Mouse (Mus musculus) heart, adult 11 months (tissue): Measurements from ENCODE around the gene Hmga2.
A peak's percentile ranks its signal among the peaks of the same experiment; 100 is the strongest.

ENCODE experiments used
- DNase-seq: peaks from one replicate; pipeline ENCODE4 v3.0.0; 2022

Gene Hmga2

DNA sequence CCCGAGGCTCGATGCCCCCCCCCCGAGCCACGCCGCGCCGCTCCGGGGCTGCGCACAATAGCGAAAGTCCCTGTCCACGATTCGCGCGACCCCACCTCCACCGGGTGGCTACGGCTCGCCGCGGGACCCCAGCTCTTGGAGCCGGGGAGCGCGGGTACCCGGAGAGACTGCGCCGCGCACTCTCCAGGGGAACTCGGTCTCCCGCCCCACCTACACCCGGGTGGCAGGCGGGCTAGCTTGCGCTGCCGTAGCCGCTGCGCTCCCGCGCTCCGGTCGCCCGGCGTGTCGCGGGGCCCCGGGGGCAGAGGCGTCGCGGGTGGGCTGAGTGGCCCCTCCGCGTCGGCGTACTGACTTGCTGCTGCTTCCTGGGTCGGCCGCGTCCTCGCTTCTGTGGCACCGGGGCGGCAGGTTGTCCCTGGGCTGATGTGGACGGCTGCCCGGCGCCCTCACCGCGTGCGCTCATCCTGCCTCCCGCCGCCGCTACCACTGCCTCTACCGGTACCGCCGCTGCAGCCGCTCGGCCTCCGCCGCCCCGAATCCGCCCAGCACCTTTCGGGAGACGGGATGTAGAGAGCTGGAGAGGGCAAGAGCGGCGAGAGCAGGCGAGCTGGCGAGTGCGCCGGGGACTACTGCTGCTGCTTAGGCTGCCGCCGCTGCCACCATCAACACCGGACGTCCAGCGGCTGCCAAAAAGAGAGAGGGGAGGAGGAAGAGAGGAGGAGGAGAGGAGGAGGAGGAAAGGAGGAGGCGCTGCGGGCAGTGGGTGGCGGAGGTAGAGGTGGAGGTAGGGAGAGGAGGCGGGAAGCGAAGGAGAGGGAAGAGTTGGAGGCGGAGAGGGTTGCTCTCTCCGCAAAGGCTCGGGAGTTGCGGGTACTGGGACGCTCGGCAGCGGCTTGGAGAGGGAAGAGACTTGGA lies at the start of gene Hmga2:
Gene Hmga2, minus strand, starts transcription at position 869 of the 915 bp plus-strand sequence.
- peak; percentile 88 for DNase-seq

DNA sequence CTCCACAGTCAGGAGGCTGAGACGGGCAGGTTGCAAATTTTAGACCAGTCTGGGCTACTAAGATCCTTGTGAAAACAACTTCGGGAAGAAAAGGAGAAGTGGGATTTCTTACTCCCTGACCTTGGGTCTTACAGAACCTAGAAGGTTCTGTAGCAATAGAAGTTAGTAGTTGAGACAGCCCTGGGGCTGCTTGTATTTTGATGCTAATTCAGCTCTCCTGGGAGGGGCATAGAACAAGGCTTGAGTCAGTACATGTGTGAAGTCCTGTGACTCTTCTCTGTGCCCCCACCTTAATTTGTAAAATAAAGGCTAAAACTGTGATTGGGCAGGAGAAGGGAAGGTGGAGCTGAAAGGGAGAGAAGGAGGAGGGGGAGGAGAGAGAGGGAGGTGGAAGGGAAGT lies 46.7 kb upstream of the Hmga2 start:
- DNase-seq = peak; percentile 40

DNA sequence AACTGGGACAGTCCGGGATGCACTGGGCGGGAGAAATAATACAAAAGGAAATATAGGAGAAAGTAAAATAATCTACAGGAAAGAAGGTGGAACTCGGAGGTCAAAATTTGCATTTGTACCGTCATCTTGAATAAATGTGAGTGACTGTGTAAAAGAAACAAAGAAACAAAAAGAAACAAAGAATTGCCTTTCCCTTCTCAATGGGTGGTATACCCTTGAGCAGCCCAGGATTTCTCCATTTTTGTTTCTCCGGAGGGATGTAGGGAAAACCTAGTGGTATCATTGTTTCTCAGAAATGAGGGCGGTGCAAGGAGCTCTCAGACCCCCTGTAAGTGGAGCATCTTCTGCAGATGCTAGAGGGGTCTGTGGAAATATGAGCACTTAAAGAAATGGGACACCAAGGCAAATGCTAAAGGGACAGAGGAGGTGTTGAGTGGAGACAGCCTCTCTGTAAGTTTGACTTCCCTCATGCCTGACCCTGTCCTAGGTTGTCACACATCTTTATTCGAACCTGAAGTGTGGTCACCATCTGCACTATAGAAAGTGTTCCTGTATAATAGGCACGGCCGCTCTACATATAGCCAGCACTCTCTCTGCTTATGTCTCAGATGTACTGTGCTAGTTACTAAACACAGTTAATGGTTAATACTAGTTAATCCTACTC lies 45.8 kb upstream of the Hmga2 start:
- peak; percentile 37 for DNase-seq

DNA sequence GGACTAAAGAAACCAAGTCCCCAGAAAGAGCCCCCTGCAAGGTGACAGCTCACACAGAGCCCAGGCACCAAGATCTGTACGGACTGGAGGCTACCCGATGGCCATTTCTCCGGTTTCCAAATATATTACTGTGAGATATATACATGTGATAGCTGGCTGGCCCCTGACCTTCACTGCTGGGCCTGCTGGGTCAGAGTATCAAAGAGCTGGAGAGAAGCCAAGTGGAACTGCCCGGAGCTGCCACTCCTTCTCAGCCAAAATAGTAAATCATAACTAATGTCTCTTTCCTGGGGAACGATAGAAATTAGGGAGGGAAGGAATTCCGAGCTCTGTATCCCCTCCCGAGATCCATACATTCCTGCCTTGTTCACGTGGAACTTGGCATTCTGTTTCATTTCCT lies 40.0 kb upstream of the Hmga2 start:
- DNase-seq = peak; percentile 33

DNA sequence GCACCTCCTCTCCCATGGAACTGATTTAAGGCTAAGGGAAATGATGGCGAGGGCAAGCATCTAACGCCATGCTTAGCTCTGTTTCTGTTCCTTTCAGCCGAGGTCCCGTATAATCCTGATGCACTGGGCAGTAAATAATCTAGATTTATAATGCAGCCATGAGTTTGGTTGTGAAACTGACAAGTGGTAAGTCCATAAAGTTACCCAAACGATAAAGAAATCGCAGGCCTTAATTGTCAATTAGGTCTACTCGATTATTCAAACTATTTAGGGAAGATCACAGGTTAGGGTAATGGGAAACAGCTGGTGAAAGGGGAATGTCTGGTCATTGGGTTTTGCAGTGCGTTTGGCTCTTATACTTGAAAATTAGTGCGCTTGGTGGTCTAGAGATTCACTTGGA lies 37.5 kb upstream of the Hmga2 start:
- peak; percentile 44 for DNase-seq

DNA sequence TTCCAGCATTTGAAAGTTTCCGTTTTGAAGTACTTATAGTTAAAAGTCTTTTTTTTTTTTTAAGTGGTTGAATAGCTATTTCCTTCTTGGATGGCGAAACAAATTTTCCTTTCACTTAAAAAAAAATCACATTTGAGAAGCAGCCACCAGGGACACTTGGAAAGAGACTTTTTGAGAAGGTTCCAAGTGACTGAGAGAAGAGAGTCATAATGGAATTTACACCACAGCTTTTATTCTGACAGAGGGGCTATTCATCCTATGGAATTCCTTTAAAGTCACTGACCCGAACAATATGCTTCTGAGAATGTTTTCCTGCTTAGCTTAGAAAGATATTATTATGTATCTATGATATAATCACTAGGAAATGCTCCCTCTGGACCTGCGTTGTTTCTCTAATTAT lies 36.7 kb upstream of the Hmga2 start:
- peak; percentile 4 for DNase-seq

DNA sequence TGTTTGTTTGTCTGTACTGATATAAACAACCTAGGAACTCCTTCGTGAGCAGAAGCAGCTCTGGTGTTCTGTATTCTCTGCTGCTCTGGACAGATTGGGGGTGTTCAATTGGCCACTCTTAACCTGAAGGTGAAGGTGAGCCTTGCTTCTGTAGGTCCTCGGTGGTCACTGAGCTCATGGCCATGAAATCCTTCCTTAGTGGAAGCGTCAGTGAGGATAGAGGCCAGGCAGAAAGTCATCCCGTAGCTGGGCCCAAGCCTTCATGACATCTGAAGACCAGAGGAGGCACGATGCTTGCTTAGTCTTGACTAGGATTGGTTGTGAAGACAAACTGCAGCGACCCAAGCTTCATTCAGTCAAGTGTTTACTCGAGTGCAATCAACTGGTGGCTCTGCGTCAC lies 35.9 kb upstream of the Hmga2 start:
- peak; percentile 61 for DNase-seq

DNA sequence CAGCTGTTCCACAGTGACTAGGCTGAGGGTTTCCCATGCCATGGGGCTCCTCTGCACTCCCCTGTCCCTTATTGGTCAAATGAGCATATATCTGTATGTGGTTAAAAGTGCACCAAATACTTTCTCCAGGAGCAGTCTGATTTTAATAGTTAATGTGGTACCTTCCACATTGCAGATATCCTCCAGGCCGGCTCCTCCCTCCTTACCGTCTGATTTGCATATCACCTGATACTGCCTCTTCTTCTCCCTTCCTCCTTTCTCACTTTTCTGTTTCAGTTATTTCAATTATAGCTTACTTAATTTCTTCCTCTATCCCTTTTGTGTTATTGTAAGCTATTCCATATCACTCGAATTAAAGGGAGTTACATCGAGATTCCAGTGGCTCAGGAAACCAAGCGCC lies 27.7 kb upstream of the Hmga2 start:
- DNase-seq = no peak

DNA sequence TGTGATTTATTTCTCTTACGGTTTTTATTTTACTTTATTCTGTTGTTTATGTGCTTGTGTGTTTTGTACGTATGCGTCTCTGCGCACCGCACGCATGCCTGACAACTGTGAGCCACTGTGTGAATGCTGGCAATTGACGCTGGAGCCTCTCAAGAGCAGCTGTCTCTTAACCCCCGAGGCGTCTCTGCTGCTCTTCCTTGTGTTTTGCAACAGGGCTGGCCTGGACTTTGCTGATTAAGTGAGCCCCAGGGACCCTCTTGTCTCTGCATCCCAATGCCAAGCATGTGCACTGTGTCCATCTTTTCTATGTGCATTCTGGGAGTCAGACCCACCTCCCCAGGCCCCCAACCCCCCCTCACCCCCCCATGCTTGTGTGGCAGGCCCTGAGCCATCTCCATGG lies 24.5 kb upstream of the Hmga2 start:
- peak; percentile 27 for DNase-seq

DNA sequence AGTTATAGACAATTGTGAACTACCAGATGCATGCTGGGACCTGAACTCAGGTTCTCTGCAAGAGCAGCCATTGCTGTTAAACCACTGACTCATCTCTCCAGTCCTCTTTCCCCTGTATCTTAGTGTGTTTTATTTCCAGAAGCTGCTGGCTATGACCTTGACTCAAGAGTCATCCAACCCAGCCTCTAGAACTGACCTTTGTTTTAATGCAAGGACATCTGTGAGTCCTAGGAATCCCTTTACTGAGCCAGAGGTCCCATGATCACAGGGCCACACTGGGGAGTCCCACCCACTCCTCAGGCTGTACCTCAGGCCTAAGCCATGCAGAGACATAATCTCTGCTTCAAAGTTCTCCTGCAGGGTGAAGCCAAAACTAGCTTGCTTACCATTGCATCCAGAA lies 21.8 kb upstream of the Hmga2 start:
- DNase-seq = peak; percentile 69

DNA sequence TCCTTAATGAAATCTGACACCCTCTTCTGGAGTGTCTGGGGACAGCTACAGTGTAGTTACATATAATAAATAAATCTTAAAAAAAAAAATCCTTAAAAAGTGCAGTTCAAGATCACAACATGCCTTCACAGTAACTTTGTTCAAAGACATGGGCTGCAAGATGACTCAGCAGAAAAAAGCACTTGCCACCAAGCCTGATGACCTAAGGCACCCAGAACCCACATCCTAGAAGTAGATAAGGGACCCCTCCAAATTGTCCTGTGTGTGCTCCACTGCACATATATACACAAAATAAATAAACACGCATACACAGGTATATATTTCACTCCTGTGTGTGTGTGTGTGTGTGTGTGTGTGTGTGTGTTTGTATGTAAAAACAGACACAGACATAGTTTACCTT lies 18.4 kb upstream of the Hmga2 start:
- DNase-seq = peak; percentile 46

DNA sequence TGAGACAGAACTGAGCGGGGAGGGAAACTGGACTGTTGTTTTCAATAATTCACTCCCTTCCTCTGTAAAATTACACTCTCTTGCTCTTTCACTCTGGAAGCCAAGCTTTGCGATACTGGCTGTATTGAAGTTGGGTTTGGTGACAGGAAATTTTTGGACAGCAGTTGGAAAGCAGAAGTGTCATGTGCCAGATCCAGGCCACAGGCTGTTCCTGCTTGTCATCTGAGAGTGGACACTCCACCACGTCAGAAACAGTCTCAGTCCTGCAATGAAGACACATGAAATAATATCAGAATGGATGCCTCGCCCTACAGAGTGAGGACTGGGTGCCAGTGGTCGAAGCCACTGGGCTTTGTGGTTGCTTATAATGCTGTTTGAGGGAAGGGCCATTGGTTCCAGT lies 15.2 kb upstream of the Hmga2 start:
- DNase-seq = peak; percentile 42

DNA sequence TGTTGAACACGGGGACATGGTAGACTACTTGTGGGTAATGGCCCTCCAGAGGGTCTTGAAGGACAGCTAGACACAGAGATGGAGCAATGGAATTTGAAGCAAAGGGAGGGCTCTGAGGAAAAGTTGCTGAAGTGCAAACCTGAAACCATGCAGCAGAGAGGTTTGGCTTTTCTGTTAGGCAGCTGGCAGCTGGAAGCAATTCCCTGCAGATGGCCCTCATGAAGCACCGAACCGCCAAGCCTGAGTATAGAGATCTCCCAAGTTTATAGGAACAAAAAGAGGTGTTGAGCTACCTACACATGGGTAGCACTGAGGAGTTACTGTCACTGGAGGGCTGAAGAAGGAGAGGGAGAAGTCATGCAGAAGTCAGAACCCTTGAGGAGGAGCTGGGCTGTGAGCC lies 13.3 kb upstream of the Hmga2 start:
- DNase-seq = no peak

DNA sequence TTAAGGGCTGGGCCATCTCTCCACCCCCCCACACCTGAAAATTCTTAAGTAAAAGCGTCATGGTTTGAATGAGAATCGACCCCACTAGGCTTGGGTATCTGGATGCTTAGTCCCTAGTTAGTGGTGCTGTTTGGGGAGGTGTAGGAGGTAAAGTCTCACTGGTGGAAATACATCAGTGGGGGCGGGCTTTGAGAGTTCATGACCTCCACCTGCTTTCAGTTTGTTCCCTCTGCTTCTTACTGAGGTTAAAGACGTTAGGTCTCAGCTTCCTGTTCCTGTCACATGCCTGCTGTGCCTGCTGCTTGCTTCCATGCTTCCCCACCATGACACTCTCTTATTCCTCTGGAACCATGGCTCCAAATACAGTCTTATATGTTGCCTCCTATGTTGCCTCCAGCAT lies 12.3 kb upstream of the Hmga2 start:
- DNase-seq = peak; percentile 53

DNA sequence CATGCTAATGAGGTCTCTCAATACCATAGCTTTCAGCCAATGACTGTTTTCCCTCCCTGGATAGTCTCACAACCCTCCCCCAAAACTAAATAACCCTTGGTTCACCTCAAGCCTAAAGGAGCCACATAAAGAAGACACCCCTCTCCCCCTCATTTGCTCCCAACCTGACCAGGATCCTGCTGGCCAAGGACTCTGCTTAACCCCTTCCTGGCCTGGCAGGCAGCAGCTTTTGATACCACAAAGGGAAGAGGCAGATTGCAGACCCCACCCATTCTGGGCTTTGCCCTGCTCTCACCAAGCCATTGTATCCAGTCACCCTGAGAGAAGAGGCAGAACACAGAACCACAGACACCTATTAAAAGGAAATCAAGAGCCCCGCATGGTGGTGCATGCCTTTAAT lies 11.6 kb upstream of the Hmga2 start:
- DNase-seq = peak; percentile 64

DNA sequence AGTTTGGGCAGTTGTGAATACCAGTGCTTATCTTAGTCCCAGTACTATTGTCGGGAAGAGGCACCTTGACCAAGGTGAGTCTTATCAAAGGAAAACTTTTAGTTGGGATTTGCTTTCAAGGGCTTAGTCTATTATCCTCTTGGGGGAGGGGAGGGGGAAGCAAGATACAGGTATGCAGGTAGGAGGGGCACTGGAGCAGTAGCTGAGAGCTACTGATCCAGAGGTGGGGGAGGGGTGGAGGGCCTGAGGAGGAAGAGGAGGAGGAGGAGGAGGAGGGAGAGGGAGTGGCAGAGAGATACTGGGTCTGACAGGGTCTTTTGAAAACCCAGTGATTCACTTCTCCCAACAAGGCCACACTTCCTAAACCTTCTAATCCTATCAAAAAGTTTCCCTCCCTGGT lies 9.2 kb upstream of the Hmga2 start:
- DNase-seq = no peak

DNA sequence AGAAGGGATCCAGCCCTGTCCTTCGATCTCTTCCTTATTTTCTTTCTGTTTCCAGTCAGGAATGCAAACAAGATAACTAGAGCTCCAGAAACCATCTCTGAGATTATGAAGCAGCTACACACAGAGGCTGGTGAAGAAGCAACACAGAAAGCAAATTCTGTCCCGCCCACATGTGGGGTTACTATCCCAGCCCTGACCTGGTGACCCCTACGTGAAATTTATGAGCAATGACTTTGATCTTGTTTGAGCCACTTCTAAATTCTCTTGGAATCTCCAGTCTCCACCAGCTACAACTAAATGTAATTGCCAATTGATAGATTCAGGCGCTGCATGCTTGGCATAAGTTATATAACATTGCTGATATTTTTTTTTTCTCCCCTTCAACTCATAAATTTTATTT lies 7.9 kb upstream of the Hmga2 start:
- DNase-seq = peak; percentile 39

DNA sequence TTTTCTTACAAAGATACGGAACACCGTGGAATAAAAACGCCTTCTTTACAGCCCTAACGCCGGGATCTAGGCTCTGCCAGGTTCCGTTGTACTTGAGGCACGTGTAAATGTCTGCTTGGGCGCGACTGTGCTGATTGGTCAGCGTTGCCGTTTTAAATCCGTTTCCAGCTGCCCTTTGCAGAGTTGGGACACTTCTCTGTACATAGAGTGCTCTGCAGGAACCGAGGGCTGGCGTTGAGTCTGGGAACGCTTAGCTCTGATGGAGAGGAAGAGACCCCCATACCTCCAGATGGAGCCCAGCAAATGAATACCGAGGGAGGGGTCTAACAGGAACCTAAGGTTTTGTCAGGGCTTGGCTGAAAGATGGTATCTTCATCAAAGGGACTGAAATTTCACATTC lies 1.9 kb upstream of the Hmga2 start:
- DNase-seq = peak; percentile 61

DNA sequence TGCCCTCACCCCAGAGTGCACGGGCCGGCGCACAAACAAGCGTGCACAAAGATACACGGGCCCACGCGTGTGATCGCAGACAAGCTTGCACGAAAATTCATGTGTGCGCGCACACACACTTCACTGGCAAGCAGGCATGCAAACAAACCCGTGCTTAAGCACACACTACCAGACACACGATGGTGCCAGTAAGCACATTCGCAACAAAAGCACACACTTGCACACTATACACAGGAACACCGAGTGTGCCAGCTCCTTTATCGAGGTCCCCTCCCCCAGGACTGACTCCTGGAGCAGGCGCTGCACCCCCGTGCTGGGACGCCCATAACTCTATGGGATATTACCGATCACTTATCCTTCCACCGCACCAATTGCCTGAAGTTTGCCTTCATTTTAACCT lies 1.2 kb upstream of the Hmga2 start:
- peak; percentile 55 for DNase-seq

DNA sequence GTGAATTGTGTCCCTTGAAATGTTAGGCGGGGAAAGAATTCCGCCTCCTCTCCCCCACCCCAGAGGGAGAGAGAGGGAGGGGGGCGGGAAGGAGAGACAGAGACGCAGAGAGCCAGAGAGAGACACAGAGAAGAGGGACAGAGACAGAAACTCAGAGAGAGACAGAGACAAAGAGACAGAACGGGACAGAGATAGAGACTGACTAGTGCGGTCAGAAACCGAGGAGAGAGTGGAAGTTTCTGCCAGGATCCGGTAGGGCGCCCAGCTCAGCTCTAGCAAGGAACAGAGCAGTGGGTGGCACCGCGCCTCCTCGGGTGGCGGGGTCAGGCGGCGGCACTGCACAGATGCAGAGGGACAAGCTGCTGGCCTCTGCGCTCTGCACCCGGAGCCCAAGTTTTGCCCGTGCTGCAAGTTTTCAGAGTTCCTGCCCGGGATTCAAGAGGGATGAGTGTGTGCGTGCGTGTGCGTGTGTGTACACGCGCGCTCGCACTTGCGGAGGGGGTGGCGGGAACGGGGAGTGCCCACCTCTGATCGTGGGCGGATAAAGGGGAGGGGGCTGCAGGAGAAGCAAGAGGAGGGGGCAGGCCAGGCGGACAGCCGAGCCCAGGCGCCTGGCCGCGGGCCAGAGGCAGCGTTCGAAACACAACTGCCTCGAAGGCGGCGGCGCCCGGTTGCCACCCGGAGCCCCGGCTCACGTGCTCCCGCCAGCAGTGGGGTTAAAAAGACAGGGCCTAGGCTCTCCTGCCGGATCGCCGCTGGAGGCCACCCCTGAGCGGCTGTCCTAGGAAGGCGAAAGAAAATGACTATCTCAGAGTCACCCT lies 457 bp upstream of the Hmga2 start:
- DNase-seq = peak; percentile 76

DNA sequence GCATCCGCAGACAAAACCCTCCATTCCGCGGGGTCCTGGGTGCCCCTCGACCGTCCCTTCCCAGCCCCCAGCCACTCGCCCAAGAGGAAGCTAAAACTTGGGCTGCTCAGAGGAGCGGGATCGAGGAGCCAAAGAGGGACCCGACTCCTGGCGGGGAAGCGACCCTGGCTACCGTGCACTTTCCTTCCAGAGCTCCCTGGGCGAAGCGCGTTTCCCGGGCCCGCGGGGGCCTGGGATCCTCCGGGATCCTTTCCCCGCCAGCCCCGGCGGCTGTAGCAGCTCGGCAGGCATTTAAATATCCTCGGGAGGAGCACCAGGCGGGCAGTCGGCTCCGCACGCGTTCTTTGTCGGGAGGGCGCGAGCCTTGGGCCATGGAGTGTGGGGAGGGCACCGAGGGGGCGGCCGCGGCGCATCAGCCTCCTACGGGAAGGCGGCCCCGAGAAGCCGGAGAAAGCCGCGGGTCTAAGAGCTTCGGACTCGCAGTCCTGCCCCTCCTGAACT lies 1.2 kb downstream of the Hmga2 start:
- DNase-seq = peak; percentile 88

DNA sequence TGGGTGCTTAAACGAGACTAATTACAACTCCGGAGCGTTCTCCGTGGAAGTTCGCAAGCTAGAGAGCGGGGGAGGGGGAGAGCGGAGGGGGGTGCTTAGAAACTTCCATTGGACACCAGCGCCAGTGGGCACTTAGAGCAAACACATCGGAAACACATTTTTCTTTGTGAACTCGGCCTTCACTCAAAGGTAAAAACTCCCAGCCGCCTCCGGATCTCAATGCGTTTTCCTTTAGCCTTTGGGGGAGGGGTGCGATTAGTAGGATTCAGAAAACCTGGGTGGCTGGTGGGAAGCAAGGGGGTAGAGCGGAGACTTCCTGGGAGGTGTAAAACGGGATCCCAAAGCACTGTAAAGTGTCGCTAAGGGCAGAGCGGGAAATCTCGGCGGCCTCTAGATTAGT lies 2.0 kb downstream of the Hmga2 start:
- DNase-seq = peak; percentile 62

DNA sequence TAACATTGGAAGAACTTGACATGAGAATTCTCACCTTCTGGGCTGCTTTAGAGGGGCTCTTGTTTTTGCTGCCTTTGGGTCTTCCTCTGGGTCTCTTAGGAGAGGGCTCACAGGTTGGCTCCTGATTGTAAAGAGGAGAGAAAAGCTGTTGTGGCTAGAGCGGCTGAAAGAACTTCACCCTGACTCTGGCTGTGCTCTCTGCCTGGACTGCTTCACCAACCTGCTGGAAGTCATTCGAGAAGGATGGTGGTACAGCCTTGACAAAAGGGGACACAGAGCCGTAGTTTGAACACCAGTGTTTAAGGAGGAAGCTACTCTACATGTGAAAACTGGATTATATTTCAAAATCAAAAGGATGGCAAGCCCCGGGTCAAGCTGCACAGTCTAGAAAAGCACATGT lies 3.1 kb downstream of the Hmga2 start:
- peak; percentile 15 for DNase-seq
